Mouse (Mus musculus) brain, adult 10 weeks (tissue): Measurements from ENCODE around the gene Zmym6. TPM values are rescaled to one million over a fixed set of nuclear protein-coding genes. Genes with fewer than 3 reads are reported as not detected.

Experiments used
- polyA plus RNA-seq: library from polyadenylated mRNA; stranded (reverse); fragments of 350-450 nt; fragmentation: Illumina TruSeq; extraction: RNeasy Lipid Tissue Mini Kit (QIAGEN cat#74804); gene quantifications from one replicate; pipeline ENCODE4 v1.2.3, GENCODE M21; 2015; ENCODE audit warnings: low read depth, low replicate concordance

Zmym6 gene
- 25.0 TPM for polyA plus RNA-seq

DNA sequence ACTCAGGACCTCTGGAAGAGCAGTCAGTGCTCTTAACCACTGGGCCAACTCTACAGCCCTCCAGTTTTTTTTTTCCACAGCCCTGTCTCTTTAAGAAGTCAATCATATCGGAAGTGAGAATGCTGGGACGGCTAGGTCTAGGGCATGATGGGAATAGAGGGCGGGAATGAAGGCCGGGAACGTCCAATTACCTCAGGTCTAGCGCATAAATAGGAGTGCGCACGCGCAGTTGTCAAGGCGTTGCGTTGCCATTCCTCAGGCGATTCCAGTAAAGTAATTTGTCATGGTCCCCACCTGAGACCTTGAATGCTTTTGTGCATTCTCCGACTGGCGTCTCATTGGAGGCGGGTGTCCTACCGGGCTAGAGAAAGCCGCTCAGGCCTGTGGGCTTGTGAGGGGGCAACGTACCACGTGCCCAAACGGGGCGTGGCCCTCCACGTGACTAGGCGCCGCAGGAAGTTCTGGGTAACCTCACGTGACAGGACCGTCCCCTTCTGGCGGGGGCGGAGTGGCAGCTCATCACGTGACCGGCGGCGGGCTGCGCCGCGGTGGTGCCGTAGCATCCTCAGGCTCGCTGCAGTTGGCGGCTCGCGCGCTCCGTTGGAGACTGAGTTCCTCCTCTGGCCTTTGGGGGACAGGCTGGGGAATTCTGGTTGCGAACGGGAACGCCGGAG is at the start of gene Zmym6:
Gene Zmym6 (plus strand): TSS at position 509 of the 674 bp plus-strand sequence.

DNA sequence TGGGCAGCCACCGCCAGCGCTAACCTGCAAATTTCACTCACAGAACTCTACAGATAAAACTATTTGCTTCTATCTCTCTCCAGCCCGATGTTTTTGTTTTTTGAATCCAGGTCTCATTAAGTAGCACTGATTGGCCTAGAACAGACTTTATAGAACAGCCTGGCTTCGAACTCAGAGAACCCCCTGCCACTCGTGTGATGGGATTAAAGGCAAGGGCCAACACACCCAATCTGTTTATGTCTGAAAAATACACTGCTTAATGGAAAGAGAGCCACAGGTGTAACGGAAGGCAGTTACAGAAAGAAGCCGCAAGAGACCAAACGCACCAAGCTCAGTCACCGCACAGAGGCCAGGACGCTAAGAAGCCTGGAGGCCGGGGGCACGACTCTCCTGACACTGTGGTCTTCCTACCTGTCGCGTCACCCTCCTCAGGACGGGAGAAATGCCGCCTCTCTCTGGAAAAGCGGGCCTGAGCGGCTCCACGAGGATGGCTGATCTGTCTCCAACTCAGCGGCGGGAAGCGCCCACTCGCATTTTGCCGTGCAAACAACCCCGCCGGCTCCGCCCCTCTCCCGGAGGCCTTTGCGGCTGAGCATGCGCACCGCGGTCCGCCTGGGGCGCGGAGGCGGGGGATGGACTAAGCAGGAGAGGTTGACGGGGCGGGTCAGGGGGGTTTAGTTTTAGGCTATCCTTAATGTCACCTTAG is 16.4 kb upstream of the Zmym6 start, which contains the start of gene Zmym1:
Gene Zmym1 (minus strand): TSS at position 568 of the 706 bp plus-strand sequence.

GRCm38 (mm10) chr4:127123391-127123790 is 46.2 kb downstream of the Zmym6 start, which contains the start of gene Tmem35b:
Gene Tmem35b, plus strand, starts transcription at chr4:127123691.

GRCm38 (mm10) chr4:127168914-127169345 is 91.7 kb downstream of the Zmym6 start, which contains the start of gene Dlgap3:
Gene Dlgap3, plus strand, starts transcription at chr4:127169204.

Other genes with a start within 250 kb of the Zmym6 start
- 25.4 TPM for gene Zmym4, start 109.2 kb upstream of the Zmym6 start, polyA plus RNA-seq
- 178 TPM for gene Sfpq, start 56.1 kb upstream of the Zmym6 start, polyA plus RNA-seq
- 8.7 TPM for gene Zmym1, start 16.2 kb upstream of the Zmym6 start, polyA plus RNA-seq
- gene Tmem35b, start 46.3 kb downstream of the Zmym6 start, polyA plus RNA-seq = 6.1 TPM
- 160 TPM for gene Dlgap3, start 91.8 kb downstream of the Zmym6 start, polyA plus RNA-seq
- gene Smim12, start 166.4 kb downstream of the Zmym6 start, polyA plus RNA-seq = 93.6 TPM
- gene Gja4, start 236.7 kb downstream of the Zmym6 start, polyA plus RNA-seq = 4.6 TPM